ENCODE assay signal across 10 mouse cellular contexts in the genomic region with DNA sequence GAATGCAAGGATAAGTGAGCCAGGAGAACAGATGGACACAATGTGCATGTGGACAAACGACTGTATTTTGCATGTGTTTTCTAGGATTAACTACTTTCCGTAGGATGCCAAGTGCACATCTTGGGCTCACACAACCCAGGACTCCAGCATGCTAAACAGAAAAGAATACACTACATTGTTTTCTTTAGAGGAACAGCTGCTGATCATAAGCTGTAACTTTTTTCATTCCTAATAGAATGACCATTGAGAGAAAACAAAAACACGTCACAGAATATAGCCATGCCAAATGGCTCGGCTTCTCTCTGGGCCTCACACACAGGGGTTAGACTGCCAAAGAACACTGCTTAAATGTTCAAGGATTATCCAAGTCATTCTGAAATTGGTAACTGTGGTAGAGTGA.
DNase-seq lines count a peak whose midpoint lies in the region.
"Had no signal": no experiment of that assay in that cellular context is flagged by ENCODE, and none has a peak within 500 bp of the region (broad histone marks: within the 10 kb centered on the region; RNA-seq: fewer than 3 reads in every experiment).

No protein-coding gene starts in this region.

- intact Hi-C loops in heart, postnatal 14 days (cut with DNase I), result no loop called here

- DNase-seq in adrenal gland, postnatal 10 days, result peak; percentile 25
- DNase-seq in adrenal gland, adult 2 months, result no peak
- peak; percentile 4 for DNase-seq in layer of hippocampus, adult 9-11 months
- no peak for DNase-seq in layer of hippocampus, adult 9-10 months (ENCODE audit: low spot score)
- peak; percentile 34 for DNase-seq in brain, embryonic 18.5 days (ENCODE audit: low read depth, low spot score)
- peak; percentile 38 to 56 for DNase-seq in heart, postnatal 14 days
- no peak for DNase-seq in spleen, adult 12 weeks (ENCODE audit: low spot score)
- DNase-seq in kidney, adult 9 months, result no peak
- DNase-seq: cerebellum, postnatal 36 days; kidney, postnatal 36 days had no signal

Comparison
In these comparisons a context has a peak if more than half of its experiments do, and no peak if none do; other contexts are left out.
1. DNase-seq: peak in adrenal gland, postnatal 10 days (single experiment), layer of hippocampus, adult 9-11 months (single experiment), brain, embryonic 18.5 days (single experiment) and heart, postnatal 14 days (2 of 2); none in adrenal gland, adult 2 months (single experiment), layer of hippocampus, adult 9-10 months (single experiment), spleen, adult 12 weeks (single experiment) and kidney, adult 9 months (single experiment).